Mouse (Mus musculus) adrenal gland, adult 10 weeks (tissue): Measurements from ENCODE around the gene Hao2. TPM values are rescaled to one million over a fixed set of nuclear protein-coding genes. Genes with fewer than 3 reads are reported as not detected.

Experiments used
- polyA plus RNA-seq: library from polyadenylated mRNA; stranded (reverse); fragments of 350-450 nt; fragmentation: Illumina TruSeq; extraction: RNeasy Lipid Tissue Mini Kit (QIAGEN cat#74804); gene quantifications from one replicate; pipeline ENCODE4 v1.2.3, GENCODE M21; 2014; ENCODE audit warnings: low read depth, low replicate concordance

Gene Hao2
- polyA plus RNA-seq: 498 TPM

DNA sequence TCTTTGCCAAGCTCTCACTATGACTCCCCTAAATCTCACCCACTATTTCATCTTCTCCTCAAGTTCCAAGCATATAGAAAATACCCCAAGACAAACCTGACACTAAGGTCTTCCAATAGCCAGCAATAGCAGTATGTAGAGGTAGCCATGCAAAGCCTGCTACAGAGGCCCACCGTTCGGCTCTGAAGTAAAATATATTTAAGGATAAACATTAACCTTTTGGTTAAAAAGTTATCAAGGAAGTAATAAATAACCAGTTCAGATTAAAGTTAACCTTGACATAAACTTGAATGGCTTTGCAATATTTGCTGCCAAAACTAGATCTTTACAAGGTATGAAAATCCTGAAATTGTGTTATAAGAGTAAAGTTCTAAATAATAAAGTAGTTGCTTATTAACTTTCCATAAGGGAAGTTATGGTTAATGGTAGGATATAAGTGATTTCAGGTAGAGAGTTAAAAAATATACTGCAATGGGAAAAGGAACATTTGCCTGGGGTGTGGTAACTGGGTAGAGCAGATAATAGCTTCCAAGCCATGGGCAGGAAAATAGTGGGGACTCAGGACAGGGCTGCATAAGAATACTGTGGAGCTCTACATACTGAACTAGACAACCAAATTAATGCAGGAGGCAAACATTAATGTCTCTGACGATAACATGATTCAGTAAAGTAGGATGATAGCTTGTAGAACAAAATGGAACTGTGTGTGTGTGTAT lies at the start of gene Hao2:
Gene Hao2, minus strand, starts transcription at position 183 of the 716 bp plus-strand sequence.

GRCm38 (mm10) chr3:98859576-98859975 lies 33.5 kb downstream of the Hao2 start, which contains the start of gene Hsd3b1:
TSS of gene Hsd3b1 (minus strand) at chr3:98859794.

Other genes starting within 250 kb of the Hao2 start
- gene Hsd3b2, start 168.7 kb downstream of the Hao2 start, polyA plus RNA-seq: not detected
- not detected for gene Hsd3b3, start 130.1 kb downstream of the Hao2 start, polyA plus RNA-seq
- 34.9 TPM for gene Hsd3b6, start 78.8 kb downstream of the Hao2 start, polyA plus RNA-seq
- 17,303 TPM for gene Hsd3b1, start 33.4 kb downstream of the Hao2 start, polyA plus RNA-seq
- 12.5 TPM for gene Wars2, start 247.8 kb upstream of the Hao2 start, polyA plus RNA-seq